Mouse (Mus musculus) testis, adult 2 months (tissue): ENCODE results near the gene Babam2. TPM values are rescaled to one million over a fixed set of nuclear protein-coding genes. Genes with fewer than 3 reads are reported as not detected.

Experiments
- H3K27ac ChIP-seq: fragments of 200-500 bp; 2 replicates; pipeline ENCODE4 v1.5.1; 2012; ENCODE audit warnings: low read depth, low read length; ENCODE audit not compliant: control insufficient read depth, insufficient read depth
- H3K27me3 ChIP-seq: fragments of 200-500 bp; 2 replicates; pipeline ENCODE4 v1.6.1; 2012; ENCODE audit warnings: mild to moderate bottlenecking, low read length, moderate library complexity; ENCODE audit not compliant: control insufficient read depth, insufficient read depth
- H3K36me3 ChIP-seq: fragments of 200-500 bp; 2 replicates; pipeline ENCODE4 v1.6.1; 2012; ENCODE audit warnings: mild to moderate bottlenecking, low read length; ENCODE audit not compliant: control insufficient read depth, insufficient read depth
- H3K4me1 ChIP-seq: fragments of 200-500 bp; 2 replicates; pipeline ENCODE4 v1.6.1; 2012; ENCODE audit warnings: low read length; ENCODE audit not compliant: control insufficient read depth, insufficient read depth
- H3K4me3 ChIP-seq: fragments of 200-500 bp; 2 replicates; pipeline ENCODE4 v1.5.1; 2012; ENCODE audit warnings: low read depth, mild to moderate bottlenecking, low read length, moderate library complexity, mixed read lengths; ENCODE audit not compliant: control insufficient read depth
- CTCF ChIP-seq: fragments of 200-500 bp; IDR thresholded peaks from 2 replicates; pipeline ENCODE4 v1.5.1; 2012; ENCODE audit warnings: low read depth, mild to moderate bottlenecking, inconsistent platforms, low read length, moderate library complexity; ENCODE audit not compliant: control insufficient read depth, insufficient read depth, insufficient replicate concordance
- POLR2A ChIP-seq: fragments of 200-500 bp; IDR thresholded peaks from 2 replicates; pipeline ENCODE4 v1.6.1; 2012; ENCODE audit warnings: low read depth, mild to moderate bottlenecking, inconsistent platforms, low read length, moderate library complexity; ENCODE audit not compliant: control insufficient read depth
- polyA plus RNA-seq: library from polyadenylated mRNA; depleted of rRNA; stranded (reverse); fragments of >200 nt; gene quantifications from 2 replicates; pipeline ENCODE4 v1.2.3, GENCODE M21; 2012

The Babam2 gene
- polyA plus RNA-seq, 1 experiment: 38.5 TPM

DNA sequence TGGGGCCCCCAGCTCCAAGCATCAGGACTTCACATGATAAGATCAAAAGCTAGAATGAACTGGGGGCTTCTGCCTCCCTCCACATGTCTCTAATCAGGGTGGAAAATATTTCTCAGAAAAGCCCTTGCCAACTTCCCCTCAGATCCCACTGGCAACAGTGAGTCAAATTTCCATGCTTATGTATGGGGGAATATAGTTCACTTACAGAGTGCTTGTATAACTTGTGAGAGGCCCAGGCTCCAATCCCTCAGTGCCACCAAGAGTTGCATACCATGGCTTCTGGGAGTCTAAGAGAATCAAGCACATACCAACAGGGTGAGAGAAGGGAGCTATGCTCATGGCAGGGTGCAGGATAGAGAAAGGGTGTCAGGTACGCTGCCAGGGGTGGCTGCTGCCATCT is 355.0 kb downstream of the Babam2 start:
- TF ChIP-seq POLR2A (no peak), CTCF (no peak)
- Histone ChIP-seq H3K36me3 (no peaks in the 10 kb centered on the region), H3K4me1 (no peaks in the 10 kb centered on the region; the same call in 1 of the 2 replicates), H3K4me3 (no peak overlapping the region), H3K27me3 (no peaks in the 10 kb centered on the region), H3K27ac (no peak overlapping the region)

DNA sequence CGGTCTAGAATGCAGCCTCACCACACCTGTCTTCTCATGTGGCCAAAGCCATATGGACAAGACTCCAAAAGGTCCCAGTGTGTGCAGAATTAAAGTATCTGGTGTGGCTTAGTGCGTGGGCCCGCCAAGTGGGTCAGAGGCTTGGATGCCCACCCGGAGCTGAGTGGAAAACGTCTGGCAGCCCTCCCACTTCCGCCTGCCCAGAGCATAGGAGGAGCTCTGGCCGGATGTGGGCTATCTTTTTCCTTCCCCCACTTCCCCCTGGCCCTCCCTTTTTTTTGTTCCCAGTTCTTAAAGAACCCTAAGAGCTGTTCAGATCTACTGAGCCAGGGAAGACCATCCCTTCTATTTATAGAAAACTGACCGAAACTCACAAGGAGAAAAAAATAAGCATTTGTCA is 356.0 kb downstream of the Babam2 start:
- H3K27ac ChIP-seq: no peak overlapping the region
- H3K27me3 ChIP-seq: no peaks in the 10 kb centered on the region
- no peak for TF ChIP-seq CTCF
- TF ChIP-seq POLR2A: no peak
- no peaks in the 10 kb centered on the region; the same call in 1 of the 2 replicates for H3K4me1 ChIP-seq
- no peaks in the 10 kb centered on the region for H3K36me3 ChIP-seq
- H3K4me3 ChIP-seq: peak overlapping the region; percentile 57

DNA sequence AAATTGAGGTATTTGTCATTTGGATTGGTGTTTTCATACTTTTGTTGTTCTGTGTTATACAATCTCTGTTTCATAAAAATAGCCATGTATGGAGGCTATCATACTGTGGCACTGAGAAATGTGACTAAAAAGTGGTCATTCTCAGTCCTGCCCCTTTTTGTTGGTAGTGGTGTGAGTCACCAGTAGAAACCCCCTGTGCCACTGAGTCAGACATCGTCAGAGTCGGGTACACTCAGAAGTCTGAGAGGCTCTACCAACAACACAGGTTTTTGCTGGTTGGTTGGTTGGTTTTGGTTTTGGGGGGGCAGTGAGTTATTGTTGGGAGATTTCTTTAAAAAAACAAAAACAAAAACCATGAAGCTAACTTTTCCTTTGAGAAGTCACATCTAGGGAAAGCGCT is 358.2 kb downstream of the Babam2 start:
- H3K4me1 ChIP-seq: no peaks in the 10 kb centered on the region; the same call in 1 of the 2 replicates
- no peak for TF ChIP-seq POLR2A
- TF ChIP-seq CTCF: no peak
- H3K36me3 ChIP-seq: no peaks in the 10 kb centered on the region
- H3K27me3 ChIP-seq: no peaks in the 10 kb centered on the region
- no peak overlapping the region for H3K4me3 ChIP-seq
- no peak overlapping the region for H3K27ac ChIP-seq

DNA sequence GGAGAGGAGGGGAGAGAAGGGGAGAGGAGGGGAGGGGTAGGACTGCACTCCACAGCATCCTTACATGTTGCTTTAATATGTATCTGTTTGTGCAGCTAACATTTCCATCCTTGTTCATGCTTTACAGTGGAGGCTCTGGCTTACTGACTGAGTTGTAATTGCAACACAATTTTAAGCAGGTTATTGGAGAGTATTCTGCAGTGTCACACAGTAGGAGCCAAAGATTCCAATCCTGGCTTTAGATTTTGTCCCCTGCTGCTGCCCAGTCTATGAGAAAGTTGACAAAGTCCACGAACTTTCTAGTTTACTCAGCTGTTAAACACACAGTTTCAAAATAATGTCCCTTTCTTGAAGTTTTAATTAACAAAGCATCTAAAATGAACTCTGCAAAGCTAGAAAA is 358.6 kb downstream of the Babam2 start:
- no peaks in the 10 kb centered on the region for H3K36me3 ChIP-seq
- H3K27ac ChIP-seq: no peak overlapping the region
- H3K27me3 ChIP-seq: no peaks in the 10 kb centered on the region
- TF ChIP-seq CTCF (no peak), POLR2A (no peak)
- H3K4me1 ChIP-seq: no peaks in the 10 kb centered on the region; the same call in 1 of the 2 replicates
- no peak overlapping the region for H3K4me3 ChIP-seq

DNA sequence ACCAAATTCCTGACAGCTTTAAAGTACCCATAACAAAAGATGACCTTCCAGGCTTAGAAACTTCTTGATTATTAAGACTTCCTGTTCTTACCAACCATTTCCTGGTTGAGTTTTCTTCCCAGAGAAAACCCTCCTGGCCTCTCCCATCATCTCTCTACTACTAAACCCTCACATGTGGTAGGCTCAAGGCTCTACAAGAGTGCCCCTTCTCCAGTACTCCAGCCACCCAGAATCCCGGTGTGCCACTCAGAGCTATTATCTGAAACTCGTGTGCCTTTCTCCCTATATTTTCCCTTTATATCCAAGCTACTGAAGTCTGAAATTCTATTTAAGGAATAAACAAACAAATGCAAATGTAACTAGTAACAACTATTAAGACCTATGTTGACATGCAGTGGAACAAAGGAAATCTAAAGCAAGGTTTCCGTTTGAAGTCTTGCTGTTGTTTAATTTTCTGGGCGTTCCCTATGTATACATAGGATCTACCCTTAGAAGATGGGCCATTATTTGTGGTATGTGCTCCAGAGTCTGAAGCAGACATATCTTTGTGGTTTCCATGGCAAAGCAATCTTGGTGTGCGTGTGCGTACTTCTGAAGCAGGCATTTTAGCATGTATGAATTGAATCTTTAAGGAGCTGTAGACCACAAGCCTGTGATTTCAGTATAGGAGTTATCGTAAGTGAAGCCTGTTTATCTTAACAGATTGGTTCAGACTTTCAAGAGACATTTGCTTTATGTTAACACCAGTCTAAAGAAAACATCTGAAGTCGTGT is 361.2 kb downstream of the Babam2 start:
- Histone ChIP-seq H3K27me3 (no peaks in the 10 kb centered on the region), H3K27ac (no peak overlapping the region), H3K36me3 (no peaks in the 10 kb centered on the region), H3K4me1 (no peaks in the 10 kb centered on the region), H3K4me3 (no peak overlapping the region)
- TF ChIP-seq CTCF (no peak), POLR2A (no peak)

DNA sequence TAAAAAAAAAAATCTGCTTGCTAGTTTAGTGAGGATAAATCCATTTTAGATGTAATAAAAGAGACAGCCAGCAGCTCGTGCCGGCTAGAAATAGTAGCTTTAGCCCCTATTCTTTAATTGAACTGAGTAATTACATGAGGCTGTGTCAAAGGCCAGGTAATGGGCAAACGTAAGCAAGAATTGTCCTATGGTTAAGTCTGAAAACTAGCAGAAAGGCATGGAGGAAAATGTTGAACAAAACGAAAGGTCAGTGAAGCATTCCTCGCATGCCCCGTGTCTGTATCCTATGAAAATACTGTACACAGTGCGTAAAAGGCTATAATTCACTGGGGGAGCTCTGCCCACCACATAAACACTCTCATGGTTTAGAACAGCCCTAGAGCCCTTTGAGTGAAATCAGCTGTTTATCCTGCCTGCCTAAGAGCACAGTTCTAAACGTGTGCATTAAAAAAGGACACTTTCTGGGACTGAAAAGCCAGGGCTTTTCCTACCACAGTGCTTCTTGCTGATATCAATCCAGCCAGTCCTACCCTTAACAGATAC is 361.8 kb downstream of the Babam2 start:
- H3K27ac ChIP-seq: no peak overlapping the region
- no peak overlapping the region for H3K4me3 ChIP-seq
- no peaks in the 10 kb centered on the region for H3K36me3 ChIP-seq
- H3K4me1 ChIP-seq: no peaks in the 10 kb centered on the region
- TF ChIP-seq POLR2A (no peak), CTCF (no peak)
- no peaks in the 10 kb centered on the region for H3K27me3 ChIP-seq

DNA sequence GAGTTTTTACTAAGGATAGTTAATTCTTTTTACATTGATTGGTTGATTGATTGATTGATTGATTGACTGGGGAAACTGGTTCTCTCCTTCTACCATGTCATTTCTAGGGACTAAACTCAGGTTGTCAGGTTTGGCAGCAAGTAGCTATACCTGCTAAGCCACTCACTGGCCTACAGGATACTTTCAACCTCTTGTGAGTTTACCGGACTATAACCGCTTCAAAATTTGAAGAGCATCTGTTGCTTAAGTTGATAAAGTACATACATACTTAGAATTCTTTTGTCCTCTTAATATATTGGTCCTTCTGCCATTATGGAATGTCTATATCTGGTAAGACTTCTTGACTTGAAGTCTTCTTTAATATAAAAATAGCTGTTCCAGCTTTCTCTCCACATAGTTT is 363.0 kb downstream of the Babam2 start:
- Histone ChIP-seq H3K4me1 (no peaks in the 10 kb centered on the region), H3K36me3 (no peaks in the 10 kb centered on the region), H3K27me3 (no peaks in the 10 kb centered on the region), H3K27ac (no peak overlapping the region), H3K4me3 (no peak overlapping the region)
- TF ChIP-seq CTCF (no peak), POLR2A (no peak)
